Mouse (Mus musculus): ENCODE data around the gene Grip1. TPM values are rescaled to one million over a fixed set of nuclear protein-coding genes. Genes with fewer than 3 reads are reported as not detected.

The Grip1 gene
- polyA plus RNA-seq, 1 experiment from 2014 or later = 1.8 TPM

- Histone ChIP-seq H3K27ac (ENCODE audit: low read length) (no peak overlapping the region), H3K4me1 (replicated peaks; ENCODE audit: control insufficient read depth, insufficient read depth, low read length) (0 out of 2 replicates have a peak, but pooled peaks cover 4% of the 10 kb centered on the region), H3K9ac (ENCODE audit: low read length) (no peak overlapping the region), H3K27me3 (ENCODE audit: control insufficient read depth, insufficient read depth, low read depth, low read length) (peaks cover 9% of the 10 kb centered on the region), H3K36me3 (ENCODE audit: control insufficient read depth, insufficient read depth, low read length) (no peaks in the 10 kb centered on the region), H3K9me3 (ENCODE audit: control insufficient read depth, low read length) (no peaks in the 10 kb centered on the region), H3K4me3 (ENCODE audit: low read length) (peak overlapping the region; percentile 26), H3K4me2 (ENCODE audit: low read depth, low read length) (peak overlapping the region; percentile 30)
- no peak for ATAC-seq (ENCODE audit: low read depth)
- WGBS = 3% methylated on average over 26 of the region's 26 CpGs
Measured at GRCm38 (mm10) chr10:119692284-119692890, 238.8 kb downstream of the Grip1 start.

GRCm38 (mm10) chr10:119693400-119693799 lies 239.8 kb downstream of the Grip1 start:
- H3K4me2 ChIP-seq (ENCODE audit: low read depth, low read length) = no peak overlapping the region
- H3K4me3 ChIP-seq (ENCODE audit: low read length) = no peak overlapping the region
- no peak overlapping the region for H3K27ac ChIP-seq (ENCODE audit: low read length)
- ATAC-seq (ENCODE audit: low read depth) = no peak
- H3K9me3 ChIP-seq (ENCODE audit: control insufficient read depth, low read length) = no peaks in the 10 kb centered on the region
- H3K27me3 ChIP-seq (ENCODE audit: control insufficient read depth, insufficient read depth, low read depth, low read length) = peaks cover 9% of the 10 kb centered on the region
- no peak overlapping the region for H3K9ac ChIP-seq (ENCODE audit: low read length)
- no peaks in the 10 kb centered on the region for H3K36me3 ChIP-seq (ENCODE audit: control insufficient read depth, insufficient read depth, low read length)
- H3K4me1 ChIP-seq (replicated peaks; ENCODE audit: control insufficient read depth, insufficient read depth, low read length) = 0 out of 2 replicates have a peak, but pooled peaks cover 4% of the 10 kb centered on the region
- 63% methylated on average over 5 of the region's 5 CpGs for WGBS

- Histone ChIP-seq H3K27ac (ENCODE audit: low read length) (no peak overlapping the region), H3K4me3 (ENCODE audit: low read length) (no peak overlapping the region), H3K27me3 (ENCODE audit: control insufficient read depth, insufficient read depth, low read depth, low read length) (peaks cover 5% of the 10 kb centered on the region), H3K9ac (ENCODE audit: low read length) (no peak overlapping the region), H3K9me3 (ENCODE audit: control insufficient read depth, low read length) (no peaks in the 10 kb centered on the region), H3K4me1 (replicated peaks; ENCODE audit: control insufficient read depth, insufficient read depth, low read length) (0 out of 2 replicates have a peak, but pooled peaks cover 2% of the 10 kb centered on the region), H3K36me3 (ENCODE audit: control insufficient read depth, insufficient read depth, low read length) (no peaks in the 10 kb centered on the region), H3K4me2 (ENCODE audit: low read depth, low read length) (no peak overlapping the region)
- WGBS = 40% methylated on average over 9 of the region's 9 CpGs
- no peak for ATAC-seq (ENCODE audit: low read depth)
Measured at GRCm38 (mm10) chr10:119697257-119697798, 243.7 kb downstream of the Grip1 start.

GRCm38 (mm10) chr10:119705348-119705747 lies 251.7 kb downstream of the Grip1 start:
- Histone ChIP-seq H3K4me3 (ENCODE audit: low read length) (no peak overlapping the region), H3K9ac (ENCODE audit: low read length) (no peak overlapping the region), H3K27ac (ENCODE audit: low read length) (no peak overlapping the region), H3K27me3 (ENCODE audit: control insufficient read depth, insufficient read depth, low read depth, low read length) (no peaks in the 10 kb centered on the region), H3K4me1 (replicated peaks; ENCODE audit: control insufficient read depth, insufficient read depth, low read length) (no peaks in the 10 kb centered on the region), H3K36me3 (ENCODE audit: control insufficient read depth, insufficient read depth, low read length) (no peaks in the 10 kb centered on the region), H3K9me3 (ENCODE audit: control insufficient read depth, low read length) (no peaks in the 10 kb centered on the region), H3K4me2 (ENCODE audit: low read depth, low read length) (no peak overlapping the region)
- 44% methylated on average over 4 of the region's 4 CpGs for WGBS
- ATAC-seq (ENCODE audit: low read depth) = no peak

- Histone ChIP-seq H3K9ac (ENCODE audit: low read length) (no peak overlapping the region), H3K4me2 (ENCODE audit: low read depth, low read length) (no peak overlapping the region), H3K9me3 (ENCODE audit: control insufficient read depth, low read length) (no peaks in the 10 kb centered on the region), H3K4me3 (ENCODE audit: low read length) (no peak overlapping the region), H3K36me3 (ENCODE audit: control insufficient read depth, insufficient read depth, low read length) (no peaks in the 10 kb centered on the region), H3K27ac (ENCODE audit: low read length) (no peak overlapping the region), H3K4me1 (replicated peaks; ENCODE audit: control insufficient read depth, insufficient read depth, low read length) (no peaks in the 10 kb centered on the region), H3K27me3 (ENCODE audit: control insufficient read depth, insufficient read depth, low read depth, low read length) (no peaks in the 10 kb centered on the region)
- ATAC-seq (ENCODE audit: low read depth) = no peak
- WGBS = 78% methylated on average over 4 of the region's 4 CpGs
Measured at GRCm38 (mm10) chr10:119706281-119706680, 252.7 kb downstream of the Grip1 start.

- no peaks in the 10 kb centered on the region for H3K4me1 ChIP-seq (replicated peaks; ENCODE audit: control insufficient read depth, insufficient read depth, low read length)
- no peak for ATAC-seq (ENCODE audit: low read depth)
- H3K4me2 ChIP-seq (ENCODE audit: low read depth, low read length) = no peak overlapping the region
- 83% methylated on average over 10 of the region's 10 CpGs for WGBS
- H3K9ac ChIP-seq (ENCODE audit: low read length) = no peak overlapping the region
- H3K27me3 ChIP-seq (ENCODE audit: control insufficient read depth, insufficient read depth, low read depth, low read length) = no peaks in the 10 kb centered on the region
- no peaks in the 10 kb centered on the region for H3K36me3 ChIP-seq (ENCODE audit: control insufficient read depth, insufficient read depth, low read length)
- H3K9me3 ChIP-seq (ENCODE audit: control insufficient read depth, low read length) = no peaks in the 10 kb centered on the region
- H3K27ac ChIP-seq (ENCODE audit: low read length) = no peak overlapping the region
- H3K4me3 ChIP-seq (ENCODE audit: low read length) = no peak overlapping the region
Measured at GRCm38 (mm10) chr10:119706983-119707382, 253.4 kb downstream of the Grip1 start.

GRCm38 (mm10) chr10:119721887-119722286 lies 268.3 kb downstream of the Grip1 start:
- Histone ChIP-seq H3K9me3 (ENCODE audit: control insufficient read depth, low read length) (no peaks in the 10 kb centered on the region), H3K27me3 (ENCODE audit: control insufficient read depth, insufficient read depth, low read depth, low read length) (no peaks in the 10 kb centered on the region), H3K4me1 (replicated peaks; ENCODE audit: control insufficient read depth, insufficient read depth, low read length) (peaks cover 7% of the 10 kb centered on the region; the same call in 1 of the 2 replicates), H3K4me2 (ENCODE audit: low read depth, low read length) (no peak overlapping the region), H3K4me3 (ENCODE audit: low read length) (no peak overlapping the region), H3K9ac (ENCODE audit: low read length) (no peak overlapping the region), H3K36me3 (ENCODE audit: control insufficient read depth, insufficient read depth, low read length) (no peaks in the 10 kb centered on the region), H3K27ac (ENCODE audit: low read length) (no peak overlapping the region)
- ATAC-seq (ENCODE audit: low read depth) = peak; percentile 96
- 48% methylated on average over 3 of the region's 3 CpGs for WGBS

GRCm38 (mm10) chr10:119722471-119722870 lies 268.8 kb downstream of the Grip1 start:
- no peak overlapping the region for H3K4me2 ChIP-seq (ENCODE audit: low read depth, low read length)
- H3K9me3 ChIP-seq (ENCODE audit: control insufficient read depth, low read length) = no peaks in the 10 kb centered on the region
- H3K4me3 ChIP-seq (ENCODE audit: low read length) = no peak overlapping the region
- 36% methylated on average over 2 of the region's 2 CpGs for WGBS
- H3K27ac ChIP-seq (ENCODE audit: low read length) = no peak overlapping the region
- H3K36me3 ChIP-seq (ENCODE audit: control insufficient read depth, insufficient read depth, low read length) = no peaks in the 10 kb centered on the region
- H3K9ac ChIP-seq (ENCODE audit: low read length) = no peak overlapping the region
- no peak; the same call in 1 of the 2 replicates for ATAC-seq (ENCODE audit: low read depth)
- peaks cover 7% of the 10 kb centered on the region; the same call in 1 of the 2 replicates for H3K4me1 ChIP-seq (replicated peaks; ENCODE audit: control insufficient read depth, insufficient read depth, low read length)
- H3K27me3 ChIP-seq (ENCODE audit: control insufficient read depth, insufficient read depth, low read depth, low read length) = no peaks in the 10 kb centered on the region

- peaks cover 7% of the 10 kb centered on the region; the same call in 1 of the 2 replicates for H3K4me1 ChIP-seq (replicated peaks; ENCODE audit: control insufficient read depth, insufficient read depth, low read length)
- 83% methylated on average over 9 of the region's 9 CpGs for WGBS
- ATAC-seq (ENCODE audit: low read depth) = no peak
- H3K4me2 ChIP-seq (ENCODE audit: low read depth, low read length) = no peak overlapping the region
- no peaks in the 10 kb centered on the region for H3K36me3 ChIP-seq (ENCODE audit: control insufficient read depth, insufficient read depth, low read length)
- H3K9me3 ChIP-seq (ENCODE audit: control insufficient read depth, low read length) = no peaks in the 10 kb centered on the region
- no peak overlapping the region for H3K9ac ChIP-seq (ENCODE audit: low read length)
- H3K4me3 ChIP-seq (ENCODE audit: low read length) = no peak overlapping the region
- H3K27ac ChIP-seq (ENCODE audit: low read length) = no peak overlapping the region
- no peaks in the 10 kb centered on the region for H3K27me3 ChIP-seq (ENCODE audit: control insufficient read depth, insufficient read depth, low read depth, low read length)
Measured at GRCm38 (mm10) chr10:119723671-119724070, 270.0 kb downstream of the Grip1 start.
